14 mouse cellular contexts compared by ENCODE assay signal in the genomic region with DNA sequence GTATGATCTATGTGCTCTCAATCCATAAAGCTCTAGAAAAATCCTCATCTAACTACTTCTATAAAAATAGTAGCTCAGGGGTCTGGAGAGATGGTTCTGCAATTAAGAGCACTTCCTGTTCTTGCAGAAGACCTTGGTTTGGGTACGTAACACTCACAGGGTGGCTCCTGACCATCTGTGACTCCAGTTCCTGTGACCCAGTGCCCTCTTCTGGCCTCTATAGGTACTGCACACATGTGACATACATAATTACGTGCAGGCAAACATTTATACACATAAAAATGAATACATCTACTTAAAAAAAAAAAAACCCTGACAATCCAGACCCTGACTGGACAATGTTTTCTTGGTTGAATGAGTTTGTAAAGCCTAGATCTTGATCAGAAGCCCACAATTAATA.
A peak's percentile ranks its signal among the peaks of the same experiment; 100 is the strongest.
DNase-seq lines count a peak whose midpoint lies in the region; ATAC-seq and TF ChIP-seq lines count a peak whose summit lies in the region.
"Had no signal": no experiment of that assay in that cellular context is flagged by ENCODE, and none has a peak within 500 bp of the region (broad histone marks: within the 10 kb centered on the region; RNA-seq: fewer than 3 reads in every experiment).

No protein-coding gene starts in this region.

- POLR2A ChIA-PET in Patski (lab: Charles Lee) = no interaction called here

- H3K27me3 ChIP-seq in forebrain, postnatal 0 days (ENCODE audit: insufficient read depth, low read length) = no peaks in the 10 kb centered on the region
- H3K27me3 ChIP-seq in forebrain, embryonic 15.5 days = no peaks in the 10 kb centered on the region
- H3K27me3 ChIP-seq in limb, embryonic 11.5 days (ENCODE audit: control insufficient read depth, insufficient read depth, low read length) = no peaks in the 10 kb centered on the region
- H3K27me3 ChIP-seq in limb, embryonic 10.5 days (ENCODE audit: low read depth, poor library complexity, severe bottlenecking) = no peaks in the 10 kb centered on the region
- no peaks in the 10 kb centered on the region for H3K27me3 ChIP-seq in CH12.LX (replicated peaks)
- no peaks in the 10 kb centered on the region for H3K27me3 ChIP-seq in Patski
- H3K27me3 ChIP-seq: limb, embryonic 15.5 days; midbrain, embryonic 12.5 days had no signal

- no peak overlapping the region for H3K9ac ChIP-seq in forebrain, postnatal 0 days
- no peak overlapping the region for H3K9ac ChIP-seq in forebrain, embryonic 15.5 days (replicated peaks)
- H3K9ac ChIP-seq in limb, embryonic 11.5 days (ENCODE audit: low read length) = no peak overlapping the region
- no peak overlapping the region for H3K9ac ChIP-seq in CH12.LX (ENCODE audit: insufficient read depth, low read depth)
- H3K9ac ChIP-seq: hindbrain, embryonic 14.5 days; limb, embryonic 15.5 days; midbrain, embryonic 12.5 days had no signal

- no peak for ATAC-seq in forebrain, postnatal 0 days
- ATAC-seq in forebrain, embryonic 15.5 days (replicated peaks) = no peak
- no peak for ATAC-seq in limb, embryonic 11.5 days (ENCODE audit: insufficient number of reproducible peaks, low FRiP score, low TSS enrichment, low read depth)
- no peak for ATAC-seq in Patski

- no peaks in the 10 kb centered on the region for H3K79me2 ChIP-seq in CH12.LX (replicated peaks; ENCODE audit: control insufficient read depth, extremely low read depth, insufficient read depth, poor library complexity, severe bottlenecking)

- no peak for TF ChIP-seq EP300 in CH12.LX (IDR thresholded peaks at IDR 0.05; ENCODE audit: low read length)

- no peak for DNase-seq in forebrain, postnatal 0 days
- DNase-seq in limb, embryonic 11.5 days (ENCODE audit: low spot score) = peak; percentile 21
- DNase-seq in limb, embryonic 10.5 days (ENCODE audit: low spot score) = no peak
- peak; percentile 7 for DNase-seq in CH12.LX (ENCODE audit: extremely low read depth)
- DNase-seq in Patski (ENCODE audit: low read depth, low spot score) = no peak
- DNase-seq in urinary bladder, postnatal 25 days (ENCODE audit: low spot score) = no peak
- no peak for DNase-seq in thymus, postnatal 4 days
- DNase-seq: cerebellum, adult 18-20 months; kidney, postnatal 10 days; lung, postnatal 14 days had no signal

- TF ChIP-seq RAD21 in CH12.LX (IDR thresholded peaks at IDR 0.05; ENCODE audit: low read depth, low read length) = peak; percentile 16

- CTCF ChIA-PET in Patski (lab: Charles Lee) = interaction anchor here (0.6 to 1.6 kb wide), 3 partner anchors 9 to 199 kb away, joined by 3 to 4 read pairs (median 3); no protein-coding TSS in a partner anchor

- 87% methylated on average over 2 of the region's 2 CpGs for WGBS in forebrain, postnatal 0 days
- 90% methylated on average over 2 of the region's 2 CpGs for WGBS in forebrain, embryonic 15.5 days
- 79% methylated on average over 2 of the region's 2 CpGs for WGBS in limb, embryonic 11.5 days
- 83% methylated on average over 2 of the region's 2 CpGs for WGBS in limb, embryonic 10.5 days

- TF ChIP-seq POLR2A in CH12.LX (IDR thresholded peaks at IDR 0.05; ENCODE audit: low read depth, low read length) = no peak

- no peaks in the 10 kb centered on the region for H3K4me1 ChIP-seq in forebrain, postnatal 0 days (ENCODE audit: insufficient read depth)
- no peaks in the 10 kb centered on the region for H3K4me1 ChIP-seq in forebrain, embryonic 15.5 days
- H3K4me1 ChIP-seq in limb, embryonic 11.5 days (ENCODE audit: control insufficient read depth, insufficient read depth, low read length) = no peaks in the 10 kb centered on the region
- no peaks in the 10 kb centered on the region for H3K4me1 ChIP-seq in limb, embryonic 10.5 days
- no peaks in the 10 kb centered on the region for H3K4me1 ChIP-seq in CH12.LX (ENCODE audit: control insufficient read depth in 1 of 2, insufficient read depth in 2 of 2)
- H3K4me1 ChIP-seq: limb, embryonic 15.5 days; midbrain, embryonic 12.5 days had no signal

- H3K4me3 ChIP-seq in forebrain, postnatal 0 days (ENCODE audit: low read depth, low read length) = no peak overlapping the region
- H3K4me3 ChIP-seq in forebrain, embryonic 15.5 days = no peak overlapping the region
- H3K4me3 ChIP-seq in limb, embryonic 11.5 days (ENCODE audit: low read depth, low read length) = no peak overlapping the region
- H3K4me3 ChIP-seq in limb, embryonic 10.5 days = no peak overlapping the region
- no peak overlapping the region for H3K4me3 ChIP-seq in CH12.LX (replicated peaks in 1 of 3; ENCODE audit: low read depth in 2 of 3, low read length in 2 of 3, poor library complexity in 1 of 3)
- H3K4me3 ChIP-seq: limb, embryonic 15.5 days; midbrain, embryonic 12.5 days had no signal

- H3K4me2 ChIP-seq in forebrain, postnatal 0 days (ENCODE audit: low read depth) = no peak overlapping the region
- H3K4me2 ChIP-seq in forebrain, embryonic 15.5 days (replicated peaks) = no peak overlapping the region
- no peak overlapping the region for H3K4me2 ChIP-seq in limb, embryonic 11.5 days (ENCODE audit: low read depth, severe bottlenecking)
- H3K4me2 ChIP-seq in CH12.LX (ENCODE audit: insufficient read depth, low read depth, poor library complexity, severe bottlenecking) = no peak overlapping the region
- H3K4me2 ChIP-seq: hindbrain, embryonic 14.5 days; limb, embryonic 15.5 days; midbrain, embryonic 12.5 days had no signal

- no peak overlapping the region for H3K27ac ChIP-seq in forebrain, postnatal 0 days (ENCODE audit: low read depth, low read length)
- H3K27ac ChIP-seq in forebrain, embryonic 15.5 days (replicated peaks) = no peak overlapping the region
- H3K27ac ChIP-seq in limb, embryonic 11.5 days (replicated peaks; ENCODE audit: low read depth, low read length) = no peak overlapping the region
- H3K27ac ChIP-seq in limb, embryonic 10.5 days = no peak overlapping the region
- H3K27ac ChIP-seq in CH12.LX (ENCODE audit: insufficient read depth, low read depth) = no peak overlapping the region
- H3K27ac ChIP-seq: hindbrain, embryonic 14.5 days; limb, embryonic 15.5 days; midbrain, embryonic 12.5 days had no signal

- no peaks in the 10 kb centered on the region for H3K9me3 ChIP-seq in forebrain, postnatal 0 days (ENCODE audit: low read length)
- no peaks in the 10 kb centered on the region for H3K9me3 ChIP-seq in forebrain, embryonic 15.5 days
- no peaks in the 10 kb centered on the region for H3K9me3 ChIP-seq in limb, embryonic 11.5 days (ENCODE audit: control insufficient read depth, low read length)
- H3K9me3 ChIP-seq in limb, embryonic 10.5 days (replicated peaks) = no peaks in the 10 kb centered on the region
- H3K9me3 ChIP-seq in CH12.LX (replicated peaks; ENCODE audit: low read length) = peaks cover 2% of the 10 kb centered on the region
- H3K9me3 ChIP-seq: limb, embryonic 15.5 days had no signal

- in situ Hi-C loops in CH12.LX (cut with MboI; ENCODE audit: low pct_ligation_motif_present, low pct_unique_long_range_greater_than_20kb, low sequenced_read_pairs) = no loop called here
- in situ Hi-C loops in Patski (cut with MboI; ENCODE audit: low pct_unique_long_range_greater_than_20kb) = no loop called here

- dilution Hi-C loops in CH12.LX (cut with MboI; ENCODE audit: extremely low pct_ligation_motif_present, extremely low pct_unique_long_range_greater_than_20kb, low sequenced_read_pairs) = no loop called here

- no peaks in the 10 kb centered on the region for H3K36me3 ChIP-seq in forebrain, postnatal 0 days (ENCODE audit: insufficient read depth)
- no peaks in the 10 kb centered on the region for H3K36me3 ChIP-seq in forebrain, embryonic 15.5 days
- H3K36me3 ChIP-seq in limb, embryonic 11.5 days (ENCODE audit: control insufficient read depth, insufficient read depth, low read length) = no peaks in the 10 kb centered on the region
- no peaks in the 10 kb centered on the region for H3K36me3 ChIP-seq in limb, embryonic 10.5 days
- H3K36me3 ChIP-seq in CH12.LX (replicated peaks in 1 of 2; ENCODE audit: control insufficient read depth in 1 of 2, insufficient read depth in 1 of 2, low read length in 1 of 2) = no peaks in the 10 kb centered on the region
- H3K36me3 ChIP-seq: limb, embryonic 15.5 days; midbrain, embryonic 12.5 days had no signal

- TF ChIP-seq CTCF in forebrain, postnatal 0 days (IDR thresholded peaks at IDR 0.05; ENCODE audit: low read depth) = peak; percentile 25; the same call in 1 of the 2 replicates
- TF ChIP-seq CTCF in CH12.LX (conservative IDR thresholded peaks at IDR 0.05 in 1 of 2, IDR thresholded peaks at IDR 0.05 in 1 of 2; ENCODE audit: low read depth in 2 of 2, low read length in 2 of 2) (peak in 1 of 2 experiments; percentile 43; a peak in 3 of 4 replicates), Patski (IDR thresholded peaks at IDR 0.05) (peak; percentile 40)

TF ChIP-seq in CH12.LX, 34 proteins besides CTCF, POLR2A, EP300 and RAD21:
- TF ChIP-seq SMC3 (IDR thresholded peaks at IDR 0.05; ENCODE audit: low read depth, low read length) = peak; percentile 16; the same call in 1 of the 2 replicates
- TF ChIP-seq GABPA (IDR thresholded peaks at IDR 0.05; ENCODE audit: insufficient replicate concordance, low read depth, low read length) = no peak

Comparison
In these comparisons a context has a peak if more than half of its experiments do, and no peak if none do; other contexts are left out.
1. DNase-seq: peak in limb, embryonic 11.5 days (single experiment) and CH12.LX (single experiment); none in forebrain, postnatal 0 days (single experiment), limb, embryonic 10.5 days (single experiment), Patski (single experiment), urinary bladder, postnatal 25 days (single experiment) and thymus, postnatal 4 days (single experiment).